17 mouse cellular contexts compared by ENCODE assay signal in the genomic region with DNA sequence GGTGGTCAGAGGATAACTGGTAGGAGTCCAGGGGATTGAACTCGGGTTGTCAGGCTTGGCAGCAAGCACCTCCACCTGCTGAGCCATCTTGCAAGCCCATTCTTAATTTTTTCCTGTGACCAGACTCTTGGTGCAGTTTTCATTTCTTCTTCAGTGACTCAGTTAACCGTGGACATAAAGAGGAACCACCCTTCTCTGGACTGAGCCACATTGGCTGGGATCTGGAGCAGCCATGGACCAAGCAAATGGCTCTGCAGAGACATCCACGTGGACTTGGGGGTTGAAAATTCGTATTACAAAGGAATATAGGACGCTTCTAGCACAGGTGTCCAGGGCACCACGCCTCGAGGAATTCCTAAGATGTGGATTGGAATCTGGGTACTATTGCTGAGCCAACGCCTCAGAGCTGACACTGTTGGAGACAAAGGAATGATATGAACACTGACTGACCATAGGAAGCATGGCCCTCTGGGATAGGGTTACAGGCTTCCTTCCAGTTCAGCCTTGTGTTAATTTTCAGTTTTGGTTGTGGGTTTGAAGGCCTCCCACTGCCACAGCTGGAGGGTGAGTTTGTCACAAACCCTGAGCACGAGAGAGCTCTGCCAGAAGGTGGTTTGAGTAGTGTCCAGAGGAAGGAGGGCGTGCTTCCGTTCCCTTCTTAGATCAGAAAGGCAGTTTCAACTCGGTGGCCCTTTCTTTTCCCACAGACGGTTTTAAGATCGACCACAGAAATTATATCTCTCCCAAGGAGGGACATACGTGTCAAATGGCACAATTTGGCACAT. TPM values are rescaled to one million over a fixed set of nuclear protein-coding genes. Genes with fewer than 3 reads are reported as not detected.
DNase-seq lines count a peak whose midpoint lies in the region; ATAC-seq and TF ChIP-seq lines count a peak whose summit lies in the region.
"Had no signal": no experiment of that assay in that cellular context is flagged by ENCODE, and none has a peak within 500 bp of the region (broad histone marks: within the 10 kb centered on the region; RNA-seq: fewer than 3 reads in every experiment).

No protein-coding gene starts in this region.

- 0 out of 2 replicates have a peak, but pooled peaks cover 4% of the 10 kb centered on the region for H3K36me3 ChIP-seq in embryonic facial prominence, embryonic 14.5 days (ENCODE audit: control insufficient read depth, insufficient read depth, low read length)
- H3K36me3 ChIP-seq in liver, embryonic 11.5 days (ENCODE audit: control insufficient read depth, insufficient read depth, low read length) = peaks cover 5% of the 10 kb centered on the region; the same call in 1 of the 2 replicates
- no peaks in the 10 kb centered on the region for H3K36me3 ChIP-seq in intestine, embryonic 15.5 days
- H3K36me3 ChIP-seq: embryonic facial prominence, embryonic 13.5 days; stomach, embryonic 15.5 days had no signal

- peaks cover 20% of the 10 kb centered on the region for H3K4me1 ChIP-seq in embryonic facial prominence, embryonic 14.5 days (ENCODE audit: control insufficient read depth, insufficient read depth, low read length)
- no peaks in the 10 kb centered on the region for H3K4me1 ChIP-seq in liver, embryonic 11.5 days (replicated peaks; ENCODE audit: control insufficient read depth, insufficient read depth, low read length)
- no peaks in the 10 kb centered on the region for H3K4me1 ChIP-seq in intestine, embryonic 15.5 days (replicated peaks)
- H3K4me1 ChIP-seq: forebrain, embryonic 13.5 days; stomach, embryonic 15.5 days had no signal

- peak overlapping the region; percentile 12; the same call in 1 of the 2 replicates for H3K27ac ChIP-seq in layer of hippocampus, adult 2 months
- no peak overlapping the region; the same call in 1 of the 2 replicates for H3K27ac ChIP-seq in embryonic facial prominence, embryonic 14.5 days (replicated peaks; ENCODE audit: low read depth, low read length)
- 0 out of 2 replicates have a peak overlapping the region, but pooled peaks have one; percentile 14 for H3K27ac ChIP-seq in liver, embryonic 11.5 days (ENCODE audit: low read depth, low read length)
- H3K27ac ChIP-seq in intestine, embryonic 15.5 days = no peak overlapping the region
- H3K27ac ChIP-seq: embryonic facial prominence, embryonic 13.5 days; forebrain, embryonic 13.5 days; hindbrain, embryonic 13.5 days; neural tube, embryonic 13.5 days; stomach, embryonic 15.5 days had no signal

- no peak overlapping the region for H3K4me2 ChIP-seq in embryonic facial prominence, embryonic 14.5 days (ENCODE audit: low read depth, low read length)
- no peak overlapping the region for H3K4me2 ChIP-seq in liver, embryonic 11.5 days
- H3K4me2 ChIP-seq in intestine, embryonic 15.5 days (replicated peaks) = no peak overlapping the region
- H3K4me2 ChIP-seq: embryonic facial prominence, embryonic 13.5 days; forebrain, embryonic 13.5 days; heart, embryonic 11.5 days; hindbrain, embryonic 13.5 days; lung, embryonic 14.5 days; neural tube, embryonic 13.5 days; stomach, embryonic 15.5 days had no signal

- 0 out of 2 replicates have a peak, but pooled peaks cover 3% of the 10 kb centered on the region for H3K9me3 ChIP-seq in embryonic facial prominence, embryonic 14.5 days (ENCODE audit: control insufficient read depth, low read length)
- no peaks in the 10 kb centered on the region for H3K9me3 ChIP-seq in liver, embryonic 11.5 days (ENCODE audit: control insufficient read depth, low read length)
- no peaks in the 10 kb centered on the region for H3K9me3 ChIP-seq in intestine, embryonic 15.5 days
- H3K9me3 ChIP-seq: embryonic facial prominence, embryonic 13.5 days; forebrain, embryonic 13.5 days; hindbrain, embryonic 13.5 days; neural tube, embryonic 13.5 days; stomach, embryonic 15.5 days had no signal

- H3K9ac ChIP-seq in embryonic facial prominence, embryonic 14.5 days (ENCODE audit: low read depth, low read length) = no peak overlapping the region
- no peak overlapping the region for H3K9ac ChIP-seq in liver, embryonic 11.5 days (ENCODE audit: low read depth, low read length)
- H3K9ac ChIP-seq in intestine, embryonic 15.5 days = no peak overlapping the region
- H3K9ac ChIP-seq: embryonic facial prominence, embryonic 13.5 days; forebrain, embryonic 13.5 days; hindbrain, embryonic 13.5 days; lung, embryonic 14.5 days; neural tube, embryonic 13.5 days; stomach, embryonic 15.5 days had no signal

- H3K27me3 ChIP-seq in embryonic facial prominence, embryonic 14.5 days (replicated peaks; ENCODE audit: control insufficient read depth, insufficient read depth, low read length) = no peaks in the 10 kb centered on the region
- H3K27me3 ChIP-seq in liver, embryonic 11.5 days (replicated peaks; ENCODE audit: control insufficient read depth, insufficient read depth, low read length) = no peaks in the 10 kb centered on the region
- H3K27me3 ChIP-seq in intestine, embryonic 15.5 days (replicated peaks) = no peaks in the 10 kb centered on the region
- H3K27me3 ChIP-seq: embryonic facial prominence, embryonic 13.5 days; forebrain, embryonic 13.5 days; hindbrain, embryonic 13.5 days; neural tube, embryonic 13.5 days; stomach, embryonic 15.5 days had no signal

- H3K4me3 ChIP-seq in layer of hippocampus, adult 2 months = no peak overlapping the region
- no peak overlapping the region for H3K4me3 ChIP-seq in embryonic facial prominence, embryonic 14.5 days (ENCODE audit: low read depth, low read length)
- no peak overlapping the region for H3K4me3 ChIP-seq in liver, embryonic 11.5 days (ENCODE audit: low read depth, low read length)
- no peak overlapping the region for H3K4me3 ChIP-seq in intestine, embryonic 15.5 days (replicated peaks)
- H3K4me3 ChIP-seq: embryonic facial prominence, embryonic 13.5 days; forebrain, embryonic 13.5 days; hindbrain, embryonic 13.5 days; neural tube, embryonic 13.5 days; stomach, embryonic 15.5 days had no signal

- ATAC-seq in embryonic facial prominence, embryonic 14.5 days (ENCODE audit: low read depth) = no peak
- ATAC-seq in liver, embryonic 11.5 days (replicated peaks; ENCODE audit: low FRiP score) = 0 out of 2 replicates have a peak, but pooled peaks have one; percentile 41
- peak; percentile 53; the same call in 1 of the 2 replicates for ATAC-seq in megakaryocyte-erythroid progenitor cell, adult 5-6 weeks (replicated peaks; ENCODE audit: low FRiP score, low TSS enrichment, poor library complexity, severe bottlenecking)
- ATAC-seq in intestine, embryonic 15.5 days = no peak
- ATAC-seq: forebrain, embryonic 13.5 days had no signal

- no peak for TF ChIP-seq CTCF in layer of hippocampus, adult 2 months (conservative IDR thresholded peaks at IDR 0.05)

- WGBS in embryonic facial prominence, embryonic 14.5 days = 66% methylated on average over 15 of the region's 15 CpGs
- 64% methylated on average over 15 of the region's 15 CpGs for WGBS in liver, embryonic 11.5 days
- WGBS in intestine, embryonic 15.5 days = 85% methylated on average over 15 of the region's 15 CpGs

- DNase-seq in layer of hippocampus, adult 2 months (ENCODE audit: low spot score in 2 of 2) = no peak
- DNase-seq in layer of hippocampus, postnatal 25 days (ENCODE audit: extremely low spot score in 1 of 2, low spot score in 1 of 2) = no peak
- peak; percentile 40 for DNase-seq in embryonic facial prominence, embryonic 14.5 days (ENCODE audit: low spot score)
- no peak for DNase-seq in liver, embryonic 11.5 days (ENCODE audit: low spot score)
- no peak for DNase-seq in lung, postnatal 25 days (ENCODE audit: low spot score)
- DNase-seq: adrenal gland, adult 2 months; cerebellum, adult 9-10 months; lung, embryonic 14.5 days; midbrain, embryonic 14.5 days had no signal

RNA-seq across cellular contexts. Expression of gene Snx30, which starts 39.0 kb away (rescaled TPM):
- total RNA-seq in layer of hippocampus, adult 2 months (2021) = 10 to 100 TPM; 40.3 to 44.6 TPM
- 10 to 100 TPM; 38.9 to 47.6 TPM for total RNA-seq in layer of hippocampus, postnatal 25 days (2021)
- 14.1 and 15.1 TPM in 2 replicates for polyA plus RNA-seq in embryonic facial prominence, embryonic 14.5 days (2014; fragmentation: Nextera tagmentation; extraction: Ambion mirVana)
- polyA plus RNA-seq in liver, embryonic 11.5 days (2014; fragmentation: Nextera tagmentation; extraction: Ambion mirVana) = 5.7 and 6.5 TPM in 2 replicates
- 6.6 and 11.2 TPM in 2 replicates for total RNA-seq in megakaryocyte-erythroid progenitor cell, adult 5-6 weeks (2014; fragmentation: Nextera tagmentation)
- total RNA-seq in megakaryocyte-erythroid progenitor cell, adult 5-6 weeks (2017) = 4.9 and 13.2 TPM in 2 replicates
- 4.9 and 6.6 TPM in 2 replicates for polyA plus RNA-seq in intestine, embryonic 15.5 days (2015; fragmentation: Nextera tagmentation; extraction: Ambion mirVana)

RNA-seq across cellular contexts. Expression of gene Inip, which starts 43.3 kb away (rescaled TPM):
- 10 to 100 TPM; 23.6 to 25.6 TPM for total RNA-seq in layer of hippocampus, adult 2 months (2021)
- 10 to 100 TPM; 25.2 to 25.6 TPM for total RNA-seq in layer of hippocampus, postnatal 25 days (2021)
- polyA plus RNA-seq in embryonic facial prominence, embryonic 14.5 days (2014; fragmentation: Nextera tagmentation; extraction: Ambion mirVana) = 34.3 and 40.6 TPM in 2 replicates
- polyA plus RNA-seq in liver, embryonic 11.5 days (2014; fragmentation: Nextera tagmentation; extraction: Ambion mirVana) = 49.9 and 53.8 TPM in 2 replicates
- total RNA-seq in megakaryocyte-erythroid progenitor cell, adult 5-6 weeks (2014; fragmentation: Nextera tagmentation) = 44.1 and 47.2 TPM in 2 replicates
- total RNA-seq in megakaryocyte-erythroid progenitor cell, adult 5-6 weeks (2017) = 41.4 and 52.0 TPM in 2 replicates
- polyA plus RNA-seq in intestine, embryonic 15.5 days (2015; fragmentation: Nextera tagmentation; extraction: Ambion mirVana) = 40.4 and 40.5 TPM in 2 replicates

Comparison
In these comparisons a context has a peak if more than half of its experiments do, and no peak if none do; other contexts are left out.
1. H3K27ac ChIP-seq: peak in layer of hippocampus, adult 2 months (single experiment) and liver, embryonic 11.5 days (single experiment); none in embryonic facial prominence, embryonic 14.5 days (single experiment) and intestine, embryonic 15.5 days (single experiment).
2. ATAC-seq: peak in liver, embryonic 11.5 days (single experiment) and megakaryocyte-erythroid progenitor cell, adult 5-6 weeks (single experiment); none in embryonic facial prominence, embryonic 14.5 days (single experiment) and intestine, embryonic 15.5 days (single experiment).